Mouse (Mus musculus): ENCODE data around the gene Pax6. TPM values are rescaled to one million over a fixed set of nuclear protein-coding genes. Genes with fewer than 3 reads are reported as not detected.

Gene Pax6
- total RNA-seq (2021) = not detected in 2 replicates
- long read RNA-seq = 0 reads

GRCm38 (mm10) chr2:105668271-105669270, at the start of gene Pax6:
Gene Pax6 (plus strand): TSS chr2:105668900.
- no peak for DNase-seq

GRCm38 (mm10) chr2:105648933-105649332, 19.8 kb upstream of the Pax6 start:
- DNase-seq = no peak

- DNase-seq = no peak
Measured at GRCm38 (mm10) chr2:105656456-105656855, 12.2 kb upstream of the Pax6 start.

- no peak for DNase-seq
Measured at GRCm38 (mm10) chr2:105659350-105659749, 9.3 kb upstream of the Pax6 start.

GRCm38 (mm10) chr2:105659926-105660873, 8.5 kb upstream of the Pax6 start:
- no peak for DNase-seq

- no peak for DNase-seq
Measured at GRCm38 (mm10) chr2:105660874-105661622, 7.7 kb upstream of the Pax6 start.

- no peak for DNase-seq
Measured at GRCm38 (mm10) chr2:105661623-105662066, 7.1 kb upstream of the Pax6 start.

- DNase-seq = no peak
Measured at GRCm38 (mm10) chr2:105662121-105662520, 6.6 kb upstream of the Pax6 start.

- no peak for DNase-seq
Measured at GRCm38 (mm10) chr2:105662606-105663005, 6.1 kb upstream of the Pax6 start.

- no peak for DNase-seq
Measured at GRCm38 (mm10) chr2:105663101-105663511, 5.6 kb upstream of the Pax6 start.

GRCm38 (mm10) chr2:105664996-105665395, 3.7 kb upstream of the Pax6 start:
- DNase-seq = no peak

GRCm38 (mm10) chr2:105665491-105666250, 3.0 kb upstream of the Pax6 start:
- no peak for DNase-seq

- DNase-seq = no peak
Measured at GRCm38 (mm10) chr2:105666331-105666730, 2.4 kb upstream of the Pax6 start.

- DNase-seq = no peak
Measured at GRCm38 (mm10) chr2:105666763-105667625, 1.7 kb upstream of the Pax6 start.

- DNase-seq = no peak
Measured at GRCm38 (mm10) chr2:105667626-105667950, 1.1 kb upstream of the Pax6 start.

- no peak for DNase-seq
Measured at GRCm38 (mm10) chr2:105669371-105669861, 716 bp downstream of the Pax6 start.

- DNase-seq = no peak
Measured at GRCm38 (mm10) chr2:105669881-105670730, 1.4 kb downstream of the Pax6 start.

- DNase-seq = no peak
Measured at GRCm38 (mm10) chr2:105670731-105671095, 2.0 kb downstream of the Pax6 start.

All from adrenal gland, postnatal 25 days (tissue).